Mouse (Mus musculus): ENCODE measurements around the gene Gm14862.

Gene Gm14862

GRCm38 (mm10) chrX:9222412-9223221 is 34.1 kb downstream of the Gm14862 start:
- DNase-seq (ENCODE audit: low read depth, low spot score): no peak

GRCm38 (mm10) chrX:9221736-9222135 is 35.0 kb downstream of the Gm14862 start:
- no peak for DNase-seq (ENCODE audit: low read depth, low spot score)

GRCm38 (mm10) chrX:9221206-9221605 is 35.5 kb downstream of the Gm14862 start:
- DNase-seq (ENCODE audit: low read depth, low spot score): no peak

DNA sequence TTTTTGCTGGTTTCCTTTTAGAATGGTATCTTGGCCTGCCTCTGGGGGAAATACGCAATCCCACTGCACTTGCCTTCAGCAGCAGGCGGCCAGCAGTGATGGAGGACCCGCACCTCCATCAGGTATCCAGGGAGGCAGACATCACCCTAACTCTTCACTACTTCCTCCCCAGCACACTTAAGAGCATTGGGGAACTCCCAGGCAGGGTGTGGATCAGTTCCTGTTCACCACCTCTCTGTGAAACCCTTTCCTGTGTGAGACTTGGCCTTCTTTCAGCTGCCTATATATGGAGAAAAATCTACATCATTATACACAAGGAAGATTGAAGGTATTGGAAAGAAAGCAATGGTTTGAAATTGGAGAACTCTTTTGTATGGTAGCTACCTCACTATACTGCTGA is 37.1 kb downstream of the Gm14862 start:
- DNase-seq (ENCODE audit: low read depth, low spot score): no peak

DNA sequence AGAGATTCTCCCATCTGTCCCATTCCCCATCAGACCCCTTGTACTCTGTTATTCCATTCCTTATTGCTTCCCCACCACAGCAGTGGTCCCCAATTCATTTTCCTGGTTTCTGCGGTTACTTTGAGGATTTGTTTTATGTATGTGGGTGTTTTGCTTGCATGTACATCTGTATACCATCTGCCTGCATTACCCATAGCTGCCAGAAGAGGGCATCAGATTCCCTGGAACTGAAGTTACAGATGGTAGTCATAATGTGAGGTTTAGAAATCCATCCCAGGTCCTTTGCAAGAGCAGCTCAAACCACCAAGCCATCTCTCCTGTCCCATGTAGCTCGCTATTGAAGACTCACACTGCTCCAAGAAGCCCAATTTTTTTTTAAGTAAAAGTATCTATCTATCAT is 40.5 kb downstream of the Gm14862 start:
- DNase-seq (ENCODE audit: low read depth, low spot score): no peak

DNA sequence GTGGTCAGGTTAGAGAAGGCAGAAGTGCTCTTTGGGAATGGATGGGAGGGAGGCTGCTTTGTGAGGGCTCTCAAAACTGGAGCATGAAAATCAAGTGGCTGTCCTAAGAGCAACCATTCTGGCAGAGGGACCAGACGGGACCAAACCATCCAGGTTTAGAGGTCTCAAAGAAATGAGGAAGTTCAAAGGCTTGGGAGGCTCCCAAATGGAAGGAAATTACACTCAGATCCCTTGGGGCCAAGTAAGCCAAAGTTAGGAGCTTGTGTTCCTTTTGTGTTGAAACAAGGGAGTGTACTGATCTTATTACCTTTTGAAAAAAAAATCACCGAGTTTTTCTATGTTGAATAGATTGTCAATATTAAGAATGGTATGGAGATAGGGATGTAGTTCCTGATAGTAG is 51.6 kb downstream of the Gm14862 start:
- no peak for DNase-seq (ENCODE audit: low read depth, low spot score)

DNA sequence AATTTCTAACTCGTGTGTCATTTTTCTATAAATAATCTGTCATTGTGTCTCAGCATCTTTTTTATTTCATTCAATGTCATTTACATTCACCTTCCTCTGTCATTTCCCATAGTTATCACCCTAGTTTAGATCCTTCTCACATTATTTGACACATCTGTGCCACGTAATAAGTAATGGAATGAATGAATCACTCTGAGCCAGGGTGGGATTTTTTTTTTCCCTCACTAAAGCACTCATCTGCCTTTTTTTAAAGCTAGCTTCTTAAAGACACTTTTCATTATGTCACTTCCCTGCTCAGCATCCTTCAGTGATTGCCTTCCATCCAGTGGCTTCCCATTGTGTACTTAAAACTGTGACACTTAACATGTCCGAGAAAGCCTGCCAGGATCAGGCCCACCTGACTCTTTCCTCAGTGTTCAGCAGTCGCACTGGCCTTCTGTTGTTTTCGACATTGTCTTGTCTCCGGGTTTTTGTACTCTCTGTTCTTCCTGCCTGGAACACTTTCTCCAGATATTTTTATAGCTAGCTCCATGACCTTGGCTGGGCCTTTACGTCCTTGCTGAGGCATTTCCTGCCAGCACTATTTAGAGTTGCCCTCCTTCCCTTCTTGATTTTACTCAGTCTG is 53.8 kb downstream of the Gm14862 start:
- DNase-seq (ENCODE audit: low read depth, low spot score): no peak

DNA sequence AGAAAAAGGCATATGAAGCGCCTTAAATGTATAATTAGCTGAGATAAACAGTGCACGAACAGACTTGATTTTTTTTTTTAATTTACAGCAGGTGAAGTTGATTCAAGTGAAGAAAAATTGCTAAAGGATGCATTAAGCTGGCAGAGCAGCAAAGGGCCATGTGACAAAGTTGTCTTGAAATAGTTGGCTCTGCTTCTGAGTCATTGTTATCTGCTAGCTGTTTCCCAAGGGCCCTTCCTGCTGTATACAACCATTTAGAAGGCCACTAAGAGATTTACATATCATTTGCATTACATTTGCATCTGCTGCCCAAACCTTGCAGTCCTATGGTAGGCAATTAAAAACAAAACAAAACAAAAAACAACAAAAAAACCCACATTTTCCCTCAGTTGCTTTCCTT is 54.7 kb downstream of the Gm14862 start:
- DNase-seq (ENCODE audit: low read depth, low spot score): no peak
